Mouse (Mus musculus) bone marrow, adult 2 months (tissue): ENCODE data around the gene Mmab.

Source experiments
- CTCF ChIP-seq: fragments of 200-500 bp; IDR thresholded peaks from 2 replicates; pipeline ENCODE4 v1.5.1; 2011; ENCODE audit warnings: low read length, control low read depth; ENCODE audit not compliant: control insufficient read depth, insufficient read depth
- POLR2A ChIP-seq: fragments of 200-500 bp; IDR thresholded peaks from 2 replicates; pipeline ENCODE4 v1.6.1; 2011; ENCODE audit warnings: low read depth, mild to moderate bottlenecking, control low read depth, low read length, borderline replicate concordance; ENCODE audit not compliant: control insufficient read depth

DNA sequence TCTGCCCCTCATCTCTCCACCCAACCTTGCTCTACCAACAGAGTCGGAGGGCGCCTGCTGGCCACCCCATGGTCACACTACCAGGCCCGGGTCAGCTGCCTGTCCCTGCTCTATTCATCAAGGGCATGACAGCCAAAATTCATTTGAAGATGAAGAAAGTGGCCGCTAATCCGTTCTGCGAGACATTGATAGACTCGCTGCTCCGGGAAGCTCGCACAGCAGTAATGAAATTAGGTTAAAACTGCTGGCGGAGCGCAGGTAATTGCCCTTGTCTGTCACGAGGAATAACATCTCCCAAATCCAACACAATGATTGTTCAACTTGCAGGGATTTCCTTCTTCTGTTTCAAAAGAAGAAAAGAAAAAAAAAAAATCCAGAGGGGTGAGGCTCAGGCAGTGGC is 34.4 kb upstream of the Mmab start:
- no peak for TF ChIP-seq CTCF
- TF ChIP-seq POLR2A, result no peak
